Mouse (Mus musculus): Measurements from ENCODE around the gene Ypel4.

Gene Ypel4

GRCm38 (mm10) chr2:84733579-84734300, at the start of gene Ypel4:
Ypel4 (plus strand) TSS chr2:84734058.
- DNase-seq, result peak; percentile 65 to 70

GRCm38 (mm10) chr2:84688080-84688844, 45.6 kb upstream of the Ypel4 start:
- no peak for DNase-seq

- DNase-seq, result no peak
These were observed 43.8 kb upstream of the Ypel4 start for GRCm38 (mm10) chr2:84690050-84690449.

- no peak for DNase-seq
These were observed 38.7 kb upstream of the Ypel4 start for GRCm38 (mm10) chr2:84695007-84695695.

GRCm38 (mm10) chr2:84703497-84703896, 30.4 kb upstream of the Ypel4 start:
- no peak for DNase-seq

- DNase-seq, result peak in 1 of 2 experiments; percentile 16
These were observed 29.5 kb upstream of the Ypel4 start for GRCm38 (mm10) chr2:84704329-84704728.

GRCm38 (mm10) chr2:84705295-84705694, 28.6 kb upstream of the Ypel4 start:
- DNase-seq, result no peak

GRCm38 (mm10) chr2:84707523-84707922, 26.3 kb upstream of the Ypel4 start:
- no peak for DNase-seq

GRCm38 (mm10) chr2:84711898-84712297, 22.0 kb upstream of the Ypel4 start:
- DNase-seq, result no peak

- no peak for DNase-seq
These were observed 19.4 kb upstream of the Ypel4 start for GRCm38 (mm10) chr2:84714422-84714810.

GRCm38 (mm10) chr2:84714811-84715561, 18.9 kb upstream of the Ypel4 start, which contains the start of gene Zdhhc5:
Zdhhc5 (minus strand) TSS chr2:84715180.
- peak; percentile 99 to 100 for DNase-seq

GRCm38 (mm10) chr2:84715562-84716361, 18.1 kb upstream of the Ypel4 start:
- DNase-seq, result peak; percentile 72 to 87

- DNase-seq, result no peak
These were observed 17.2 kb upstream of the Ypel4 start for GRCm38 (mm10) chr2:84716423-84717355.

GRCm38 (mm10) chr2:84717357-84717756, 16.5 kb upstream of the Ypel4 start:
- no peak for DNase-seq

GRCm38 (mm10) chr2:84720718-84721117, 13.1 kb upstream of the Ypel4 start:
- no peak for DNase-seq

- DNase-seq, result no peak
These were observed 12.7 kb upstream of the Ypel4 start for GRCm38 (mm10) chr2:84721182-84721581.

GRCm38 (mm10) chr2:84723856-84724255, 10.0 kb upstream of the Ypel4 start:
- no peak for DNase-seq

GRCm38 (mm10) chr2:84725770-84726169, 8.1 kb upstream of the Ypel4 start:
- no peak for DNase-seq

GRCm38 (mm10) chr2:84726716-84727115, 7.1 kb upstream of the Ypel4 start:
- no peak for DNase-seq

- DNase-seq, result peak; percentile 96 to 98
These were observed 6.5 kb upstream of the Ypel4 start, which contains the start of gene Clp1 for GRCm38 (mm10) chr2:84727172-84727858. Clp1 (minus strand) TSS chr2:84727350.

Data from kidney, postnatal 4 days (tissue).